In genomic region chr6:6787490-6787889, GRCm38 (mm10) we compare ENCODE assay signal across 15 mouse cellular contexts.
"Had no signal": no experiment of that assay in that cellular context is flagged by ENCODE, and none has a peak within 500 bp of the region (broad histone marks: within the 10 kb centered on the region; RNA-seq: fewer than 3 reads in every experiment).

No protein-coding gene starts in this region.

- ATAC-seq: liver, embryonic 12.5 days; midbrain, embryonic 13.5 days; midbrain, embryonic 15.5 days had no signal

- H3K27ac ChIP-seq: limb, embryonic 13.5 days; limb, embryonic 15.5 days; liver, embryonic 12.5 days; liver, embryonic 14.5 days; macrophage; midbrain, embryonic 13.5 days; midbrain, embryonic 15.5 days; neural tube, embryonic 12.5 days; stomach, embryonic 15.5 days; stomach, postnatal 0 days had no signal

- H3K9ac ChIP-seq: limb, embryonic 13.5 days; limb, embryonic 15.5 days; liver, embryonic 12.5 days; liver, embryonic 14.5 days; midbrain, embryonic 13.5 days; midbrain, embryonic 15.5 days; neural tube, embryonic 12.5 days; stomach, embryonic 15.5 days had no signal

- H3K4me3 ChIP-seq: limb, embryonic 13.5 days; limb, embryonic 15.5 days; liver, embryonic 12.5 days; megakaryocyte, embryonic 14.5 days; midbrain, embryonic 13.5 days; midbrain, embryonic 15.5 days; neural tube, embryonic 12.5 days; stomach, embryonic 15.5 days had no signal

- H3K36me3 ChIP-seq: limb, embryonic 13.5 days; limb, embryonic 15.5 days; liver, embryonic 12.5 days; midbrain, embryonic 13.5 days; midbrain, embryonic 15.5 days; neural tube, embryonic 12.5 days; stomach, embryonic 15.5 days had no signal

- H3K27me3 ChIP-seq: limb, embryonic 13.5 days; limb, embryonic 15.5 days; liver, embryonic 12.5 days; megakaryocyte, embryonic 14.5 days; midbrain, embryonic 13.5 days; midbrain, embryonic 15.5 days; neural tube, embryonic 12.5 days; stomach, embryonic 15.5 days had no signal

- H3K4me1 ChIP-seq: limb, embryonic 15.5 days; liver, embryonic 12.5 days; megakaryocyte, embryonic 14.5 days; midbrain, embryonic 13.5 days; midbrain, embryonic 15.5 days; neural tube, embryonic 12.5 days; stomach, embryonic 15.5 days had no signal

- DNase-seq: right cerebral cortex, postnatal 14 days; thymus, adult 2 months; thymus, postnatal 25 days; thymus, postnatal 4 days had no signal

- H3K4me2 ChIP-seq: limb, embryonic 13.5 days; limb, embryonic 15.5 days; liver, embryonic 12.5 days; midbrain, embryonic 13.5 days; midbrain, embryonic 15.5 days; neural tube, embryonic 12.5 days; stomach, embryonic 15.5 days had no signal

- H3K9me3 ChIP-seq: limb, embryonic 13.5 days; limb, embryonic 15.5 days; liver, embryonic 12.5 days; megakaryocyte, embryonic 14.5 days; midbrain, embryonic 13.5 days; midbrain, embryonic 15.5 days; neural tube, embryonic 12.5 days; stomach, embryonic 15.5 days had no signal
